Mouse (Mus musculus) intestine, embryonic 16.5 days (tissue): Measurements from ENCODE around the gene Mthfd1. TPM values are rescaled to one million over a fixed set of nuclear protein-coding genes. Genes with fewer than 3 reads are reported as not detected.

Experiments used
- ATAC-seq: fragments of 200-750 bp; cut with Nextera tagmentation; 2 replicates; pipeline ENCODE4 v1.8.0; 2017; ENCODE audit warnings: moderate TSS enrichment, moderate library complexity
- H3K27ac ChIP-seq: fragments of 300-500 bp; sonication (generic); 2 replicates; pipeline ENCODE4 v1.5.1; 2014; ENCODE audit warnings: mild to moderate bottlenecking, low read length
- H3K27me3 ChIP-seq: fragments of 300-500 bp; sonication (generic); replicated peaks from 2 replicates; pipeline ENCODE4 v1.6.1; 2014; ENCODE audit warnings: low read length, control low read depth, mixed read lengths; ENCODE audit not compliant: control insufficient read depth, insufficient read depth
- H3K36me3 ChIP-seq: fragments of 300-500 bp; sonication (generic); 2 replicates; pipeline ENCODE4 v1.6.1; 2014; ENCODE audit warnings: low read length, control low read depth; ENCODE audit not compliant: control insufficient read depth, insufficient read depth
- H3K4me1 ChIP-seq: fragments of 300-500 bp; sonication (generic); 2 replicates; pipeline ENCODE4 v1.6.1; 2014; ENCODE audit warnings: low read length, control low read depth, mixed read lengths; ENCODE audit not compliant: control insufficient read depth, insufficient read depth
- H3K4me2 ChIP-seq: fragments of 300-500 bp; sonication (generic); 2 replicates; pipeline ENCODE4 v1.6.1; 2014; ENCODE audit warnings: low read depth, low read length, control low read depth
- H3K4me3 ChIP-seq: fragments of 300-500 bp; sonication (generic); 2 replicates; pipeline ENCODE4 v1.5.1; 2014; ENCODE audit warnings: mild to moderate bottlenecking, low read length
- H3K9ac ChIP-seq: fragments of 300-500 bp; sonication (generic); 2 replicates; pipeline ENCODE4 v1.6.1; 2014; ENCODE audit warnings: low read depth, low read length
- H3K9me3 ChIP-seq: fragments of 300-500 bp; sonication (generic); 2 replicates; pipeline ENCODE4 v1.6.1; 2016; ENCODE audit warnings: low read length, control low read depth; ENCODE audit not compliant: control insufficient read depth
- WGBS: fragments of 180-500 bp; shearing (Covaris S2); extraction: QIAGEN DNeasy Blood & Tissue Kit; methylation state at CpG from one replicate; pipeline ENCODE4 v1.1.7; 2014; 5-methylcytosine and 5-hydroxymethylcytosine counted together
- polyA plus RNA-seq: library from polyadenylated mRNA; unstranded; fragments of >200 nt; fragmentation: Nextera tagmentation; extraction: Ambion mirVana; gene quantifications from 2 replicates; pipeline ENCODE4 v1.2.1, GENCODE M21; 2015

The Mthfd1 gene
- polyA plus RNA-seq, 1 experiment from 2014 or later = 98.8 TPM

DNA sequence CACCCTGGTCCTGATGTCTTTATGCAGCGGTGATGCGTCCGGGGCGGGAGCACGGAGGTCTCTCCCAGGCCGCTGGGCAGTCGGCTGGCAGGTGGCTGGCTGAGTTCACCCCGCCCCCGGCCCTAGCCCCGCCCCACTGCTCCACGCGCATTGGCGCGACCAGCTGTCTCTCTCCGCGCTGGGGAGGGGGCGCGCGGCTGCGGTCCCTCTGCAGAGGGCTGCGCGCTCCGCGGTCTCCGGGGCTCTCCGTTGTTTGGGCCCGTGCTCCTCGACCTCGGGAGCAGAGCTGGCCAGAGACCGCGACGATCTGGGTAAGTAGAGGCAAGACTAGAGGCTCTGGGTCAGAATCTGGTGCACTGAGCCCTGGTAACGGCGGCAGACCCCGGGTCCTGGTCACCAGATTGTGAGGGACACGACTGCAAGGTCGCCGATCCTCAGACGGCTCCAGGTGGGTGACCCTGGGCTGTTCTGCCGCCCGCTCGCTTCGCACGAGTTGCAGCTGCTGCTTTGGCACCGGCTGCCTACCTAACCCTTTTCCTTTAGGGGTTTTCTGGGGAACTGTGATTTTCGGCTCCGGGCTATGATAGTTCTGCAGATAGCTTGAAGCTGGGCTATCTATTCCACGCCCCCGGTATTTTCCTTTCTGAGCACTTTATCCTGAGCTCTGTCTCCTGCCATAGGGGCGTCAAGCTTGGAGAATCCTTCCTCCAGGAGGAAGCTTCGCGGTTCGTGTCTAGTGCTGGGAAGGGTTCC lies 69.8 kb downstream of the Mthfd1 start, which contains the start of gene Akap5:
TSS of gene Akap5 (plus strand) at position 213 of the 753 bp plus-strand sequence.
- ATAC-seq = peak; percentile 94
- H3K4me1 ChIP-seq = peaks cover 4% of the 10 kb centered on the region; the same call in 1 of the 2 replicates
- peak within 1 kb of the TSS; percentile 97 for H3K4me2 ChIP-seq
- H3K4me3 ChIP-seq = peak within 1 kb of the TSS; percentile 61
- H3K9me3 ChIP-seq = no peaks in the 10 kb centered on the region
- H3K9ac ChIP-seq = peak within 1 kb of the TSS; percentile 71
- 2% methylated on average over 53 of the region's 53 CpGs for WGBS
- H3K36me3 ChIP-seq = peaks cover 5% of the 10 kb centered on the region; the same call in 1 of the 2 replicates
- H3K27ac ChIP-seq = no peak within 1 kb of the TSS
- H3K27me3 ChIP-seq = no peaks in the 10 kb centered on the region

DNA sequence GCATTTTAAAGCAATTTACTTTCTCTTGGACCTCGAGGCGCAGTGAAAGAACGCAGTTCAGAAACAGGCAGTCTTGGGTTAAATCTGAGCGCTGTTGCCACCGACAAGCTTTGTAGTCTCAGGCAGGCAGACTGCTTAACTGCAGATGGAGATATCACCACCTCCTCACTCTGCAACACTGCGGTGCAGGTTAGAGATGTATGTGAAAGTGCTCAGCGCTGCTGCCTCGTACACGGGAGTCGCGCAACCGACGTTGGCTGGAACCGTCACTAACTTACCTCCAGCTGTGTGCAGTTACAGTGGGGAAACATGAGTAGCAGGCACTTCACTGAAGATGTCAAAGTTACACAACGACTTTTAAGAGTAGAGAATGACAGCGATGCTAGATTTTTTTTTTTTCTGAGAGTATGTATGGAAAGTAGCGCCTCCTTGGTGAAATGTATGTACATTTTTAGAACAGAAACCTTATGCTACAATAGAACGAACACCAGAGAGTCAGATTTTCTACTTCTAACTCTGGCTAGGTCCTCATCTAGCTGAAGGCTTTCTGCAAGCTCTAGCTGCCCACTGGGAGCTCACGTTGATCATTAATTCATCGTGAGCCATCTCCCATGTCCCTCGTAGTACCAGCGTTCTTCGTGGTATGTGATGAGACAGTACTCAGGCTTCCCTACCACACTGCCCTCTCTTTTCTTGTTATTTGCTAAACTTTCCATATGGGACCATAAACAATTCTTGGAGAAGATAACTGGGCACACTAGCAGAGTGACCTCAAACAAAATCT lies 71.5 kb downstream of the Mthfd1 start:
- no peak overlapping the region for H3K9ac ChIP-seq
- WGBS = 89% methylated on average over 23 of the region's 23 CpGs
- H3K4me2 ChIP-seq = no peak overlapping the region
- ATAC-seq = no peak
- peaks cover 4% of the 10 kb centered on the region; the same call in 1 of the 2 replicates for H3K4me1 ChIP-seq
- H3K9me3 ChIP-seq = no peaks in the 10 kb centered on the region
- no peak overlapping the region for H3K4me3 ChIP-seq
- no peak overlapping the region for H3K27ac ChIP-seq
- H3K36me3 ChIP-seq = no peaks in the 10 kb centered on the region
- no peaks in the 10 kb centered on the region for H3K27me3 ChIP-seq

DNA sequence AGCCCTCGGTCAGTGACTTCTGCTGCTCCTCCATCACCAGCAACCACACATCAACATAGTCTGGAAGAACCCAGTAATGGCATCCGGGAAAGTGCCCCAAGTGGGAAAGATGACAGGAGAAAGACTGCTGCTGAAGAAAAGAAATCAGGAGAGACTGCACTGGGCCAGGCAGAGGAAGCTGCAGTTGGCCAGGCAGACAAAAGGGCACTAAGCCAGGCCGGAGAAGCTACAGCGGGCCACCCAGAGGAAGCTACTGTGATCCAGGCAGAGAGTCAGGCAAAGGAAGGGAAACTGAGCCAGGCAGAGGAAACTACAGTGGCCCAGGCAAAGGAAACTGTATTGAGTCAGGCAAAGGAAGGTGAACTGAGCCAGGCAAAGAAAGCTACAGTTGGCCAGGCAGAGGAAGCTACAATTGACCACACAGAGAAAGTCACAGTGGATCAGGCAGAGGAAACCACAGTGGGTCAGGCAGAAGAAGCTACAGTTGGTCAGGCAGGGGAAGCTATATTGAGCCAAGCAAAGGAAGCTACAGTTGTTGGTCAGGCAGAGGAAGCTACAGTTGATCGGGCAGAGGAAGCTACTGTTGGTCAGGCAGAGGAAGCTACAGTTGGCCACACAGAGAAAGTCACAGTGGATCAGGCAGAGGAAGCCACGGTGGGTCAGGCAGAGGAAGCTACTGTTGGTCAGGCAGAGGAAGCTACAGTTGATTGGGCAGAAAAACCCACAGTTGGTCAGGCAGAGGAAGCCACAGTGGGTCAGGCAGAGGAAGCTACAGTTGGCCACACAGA lies 73.7 kb downstream of the Mthfd1 start:
- WGBS = 86% methylated on average over 6 of the region's 6 CpGs
- no peak for ATAC-seq
- no peak overlapping the region for H3K27ac ChIP-seq

DNA sequence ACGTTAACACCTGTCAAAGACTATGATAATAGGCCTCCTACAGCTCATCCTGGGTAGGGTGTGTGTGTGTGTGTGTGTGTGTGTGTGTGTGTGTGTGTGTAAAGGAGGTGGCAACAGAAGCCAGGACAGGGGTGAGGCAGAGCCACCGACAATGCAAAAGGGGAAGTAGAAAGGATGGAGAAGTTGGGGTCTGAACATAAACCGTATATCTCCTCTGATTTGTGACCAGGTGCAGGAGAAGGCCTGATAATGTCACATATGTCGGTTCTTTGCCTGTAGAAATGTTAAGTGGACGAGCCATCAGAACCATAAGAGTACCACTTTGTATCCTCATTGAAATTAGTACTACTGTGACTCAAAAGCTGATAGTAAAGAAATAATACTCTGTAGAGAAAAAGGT lies 78.6 kb downstream of the Mthfd1 start:
- ATAC-seq = no peak
- Histone ChIP-seq H3K36me3 (no peaks in the 10 kb centered on the region), H3K4me3 (no peak overlapping the region), H3K27me3 (no peaks in the 10 kb centered on the region), H3K4me1 (no peaks in the 10 kb centered on the region), H3K4me2 (no peak overlapping the region), H3K9ac (no peak overlapping the region), H3K9me3 (no peaks in the 10 kb centered on the region), H3K27ac (no peak overlapping the region)
- WGBS = 88% methylated on average over 5 of the region's 5 CpGs

More for the DNA sequence above, 73.7 kb downstream of the Mthfd1 start:
- no peak overlapping the region for H3K4me2 ChIP-seq
- no peak overlapping the region for H3K9ac ChIP-seq
- no peaks in the 10 kb centered on the region for H3K9me3 ChIP-seq
- H3K36me3 ChIP-seq = no peaks in the 10 kb centered on the region
- H3K27me3 ChIP-seq = no peaks in the 10 kb centered on the region
- H3K4me3 ChIP-seq = no peak overlapping the region
- H3K4me1 ChIP-seq = peaks cover 4% of the 10 kb centered on the region; the same call in 1 of the 2 replicates

DNA sequence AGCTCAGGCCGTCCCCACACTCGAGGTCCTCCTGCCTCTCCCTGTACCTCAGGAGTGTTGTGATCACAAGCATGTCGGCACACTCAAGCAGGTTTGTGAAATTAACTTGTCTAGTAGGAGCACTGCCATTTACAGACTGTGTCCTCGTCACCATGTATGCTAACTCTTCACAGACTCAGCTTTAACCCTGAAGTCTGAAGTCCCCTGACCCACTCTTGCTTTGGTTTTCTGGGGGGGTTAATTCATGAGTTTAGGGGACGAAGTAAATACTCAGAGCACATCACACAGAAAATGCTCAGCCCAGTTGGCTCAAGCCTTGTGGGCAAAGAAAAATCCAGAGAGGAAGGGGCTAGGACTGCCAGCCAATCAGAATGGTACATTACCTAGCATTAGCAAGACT lies 80.5 kb downstream of the Mthfd1 start:
- Histone ChIP-seq H3K27ac (no peak overlapping the region), H3K9me3 (no peaks in the 10 kb centered on the region), H3K9ac (no peak overlapping the region), H3K4me1 (no peaks in the 10 kb centered on the region), H3K27me3 (no peaks in the 10 kb centered on the region), H3K4me3 (no peak overlapping the region), H3K4me2 (no peak overlapping the region), H3K36me3 (no peaks in the 10 kb centered on the region)
- no peak for ATAC-seq
- 84% methylated on average over 5 of the region's 5 CpGs for WGBS

- H3K4me3 ChIP-seq = no peak overlapping the region
- H3K36me3 ChIP-seq = no peaks in the 10 kb centered on the region
- no peaks in the 10 kb centered on the region for H3K9me3 ChIP-seq
- no peak overlapping the region for H3K9ac ChIP-seq
- WGBS = 74% methylated on average over 17 of the region's 17 CpGs
- no peaks in the 10 kb centered on the region for H3K4me1 ChIP-seq
- no peak overlapping the region for H3K4me2 ChIP-seq
- H3K27me3 ChIP-seq = no peaks in the 10 kb centered on the region
- ATAC-seq = no peak
- H3K27ac ChIP-seq = no peak overlapping the region
Observed at GRCm38 (mm10) chr12:76336111-76336965, 81.2 kb downstream of the Mthfd1 start.

DNA sequence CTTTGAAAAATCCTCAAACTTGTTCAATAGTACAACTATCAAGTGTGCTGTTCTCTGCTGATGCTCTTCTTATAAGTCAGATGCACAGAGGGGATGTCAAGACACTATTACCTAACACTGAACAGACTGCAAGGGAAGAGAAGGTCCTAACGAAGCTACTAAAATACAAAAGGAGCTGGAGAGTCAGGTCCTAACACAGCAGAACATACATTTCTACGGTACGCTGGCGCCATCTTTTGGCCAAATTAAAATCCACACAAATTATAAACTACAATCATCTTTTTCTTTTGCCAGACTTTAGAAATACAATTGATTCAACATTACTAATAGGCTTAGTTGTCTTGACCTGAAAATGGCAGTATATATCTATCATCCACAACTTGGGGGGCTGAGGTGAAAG lies 86.0 kb downstream of the Mthfd1 start:
- 0 out of 2 replicates have a peak, but pooled peaks have one; percentile 38 for ATAC-seq
- no peak overlapping the region for H3K4me2 ChIP-seq
- H3K4me1 ChIP-seq = no peaks in the 10 kb centered on the region
- no peaks in the 10 kb centered on the region for H3K9me3 ChIP-seq
- no peak overlapping the region for H3K27ac ChIP-seq
- WGBS = 5% methylated on average over 4 of the region's 4 CpGs
- no peak overlapping the region for H3K4me3 ChIP-seq
- H3K9ac ChIP-seq = no peak overlapping the region
- H3K27me3 ChIP-seq = no peaks in the 10 kb centered on the region
- H3K36me3 ChIP-seq = 0 out of 2 replicates have a peak, but pooled peaks cover under 1% of the 10 kb centered on the region

- Histone ChIP-seq H3K9ac (no peak overlapping the region), H3K27me3 (no peaks in the 10 kb centered on the region), H3K36me3 (peaks cover 9% of the 10 kb centered on the region), H3K4me2 (no peak overlapping the region), H3K4me1 (no peaks in the 10 kb centered on the region), H3K27ac (no peak overlapping the region), H3K4me3 (no peak overlapping the region), H3K9me3 (no peaks in the 10 kb centered on the region)
- no peak for ATAC-seq
- 74% methylated on average over 6 of the region's 6 CpGs for WGBS
Observed at GRCm38 (mm10) chr12:76345759-76346455, 90.8 kb downstream of the Mthfd1 start.
